Mouse (Mus musculus): ENCODE data around the gene Cdkal1.

Cdkal1 gene

DNA sequence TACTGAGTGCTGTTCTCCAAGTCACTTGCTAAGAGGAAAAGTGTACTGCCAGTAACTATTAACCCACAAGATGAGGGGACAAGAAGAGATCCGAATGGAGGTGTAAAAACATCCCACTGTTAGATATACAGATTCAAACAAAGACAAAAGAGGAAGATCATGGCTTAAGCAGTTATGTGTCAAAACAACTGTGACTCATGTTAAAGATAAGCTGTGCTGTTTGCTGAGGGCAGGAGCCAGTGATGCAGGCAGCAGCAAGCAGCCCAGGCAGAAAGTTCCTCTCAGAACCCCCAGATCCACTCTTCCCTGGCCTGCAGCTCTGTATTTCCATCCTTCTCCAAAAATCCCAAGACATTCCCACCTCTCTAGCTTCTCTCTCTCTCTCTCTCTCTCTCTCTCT lies 230.5 kb downstream of the Cdkal1 start:
- DNase-seq = no peak

GRCm38 (mm10) chr13:29623636-29624239 lies 231.7 kb downstream of the Cdkal1 start:
- DNase-seq = no peak

- DNase-seq = no peak
These were observed 233.6 kb downstream of the Cdkal1 start for GRCm38 (mm10) chr13:29621881-29622280.

GRCm38 (mm10) chr13:29621363-29621762 lies 234.1 kb downstream of the Cdkal1 start:
- DNase-seq = no peak

DNA sequence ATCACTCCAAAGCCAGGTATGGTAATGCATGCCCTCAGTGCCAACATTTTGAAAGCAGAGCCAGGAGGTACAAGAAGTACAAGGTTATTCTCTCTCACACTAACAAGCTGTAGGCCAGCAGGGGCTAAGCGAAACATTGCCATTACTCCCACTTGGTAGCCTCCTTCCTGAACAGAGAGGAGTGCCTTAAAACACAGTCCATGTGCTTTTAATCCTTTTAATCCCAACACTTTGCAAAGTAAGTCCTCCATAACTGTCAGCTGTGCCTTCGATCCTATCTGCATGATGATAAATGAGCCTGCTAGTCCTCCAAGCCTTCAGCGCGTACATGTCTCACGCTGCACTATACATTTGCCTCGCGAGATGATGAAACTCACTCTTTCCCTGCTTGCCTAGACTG lies 234.6 kb downstream of the Cdkal1 start:
- no peak for DNase-seq

- no peak for DNase-seq
These were observed 238.8 kb downstream of the Cdkal1 start for GRCm38 (mm10) chr13:29616654-29617171.

DNA sequence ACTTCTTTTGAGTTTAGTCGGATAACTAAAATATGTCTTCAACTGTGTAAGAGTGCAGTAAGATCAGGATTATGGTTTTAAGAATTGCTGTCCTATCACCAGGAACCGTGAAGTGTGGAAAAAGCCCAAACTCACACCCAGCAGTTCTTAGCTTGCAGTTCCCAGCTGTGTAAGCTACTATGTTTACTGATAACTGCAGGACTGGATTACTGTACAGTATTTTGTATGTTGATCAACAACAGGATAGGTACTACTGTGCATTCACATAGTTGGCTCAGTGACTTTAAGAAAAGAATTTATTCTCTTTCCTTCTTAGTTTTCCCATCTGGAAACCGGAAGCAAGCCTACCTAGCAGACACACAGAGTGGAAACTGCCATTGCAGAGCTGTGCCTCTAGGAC lies 239.5 kb downstream of the Cdkal1 start:
- no peak for DNase-seq

GRCm38 (mm10) chr13:29615081-29615480 lies 240.4 kb downstream of the Cdkal1 start:
- DNase-seq = no peak

DNA sequence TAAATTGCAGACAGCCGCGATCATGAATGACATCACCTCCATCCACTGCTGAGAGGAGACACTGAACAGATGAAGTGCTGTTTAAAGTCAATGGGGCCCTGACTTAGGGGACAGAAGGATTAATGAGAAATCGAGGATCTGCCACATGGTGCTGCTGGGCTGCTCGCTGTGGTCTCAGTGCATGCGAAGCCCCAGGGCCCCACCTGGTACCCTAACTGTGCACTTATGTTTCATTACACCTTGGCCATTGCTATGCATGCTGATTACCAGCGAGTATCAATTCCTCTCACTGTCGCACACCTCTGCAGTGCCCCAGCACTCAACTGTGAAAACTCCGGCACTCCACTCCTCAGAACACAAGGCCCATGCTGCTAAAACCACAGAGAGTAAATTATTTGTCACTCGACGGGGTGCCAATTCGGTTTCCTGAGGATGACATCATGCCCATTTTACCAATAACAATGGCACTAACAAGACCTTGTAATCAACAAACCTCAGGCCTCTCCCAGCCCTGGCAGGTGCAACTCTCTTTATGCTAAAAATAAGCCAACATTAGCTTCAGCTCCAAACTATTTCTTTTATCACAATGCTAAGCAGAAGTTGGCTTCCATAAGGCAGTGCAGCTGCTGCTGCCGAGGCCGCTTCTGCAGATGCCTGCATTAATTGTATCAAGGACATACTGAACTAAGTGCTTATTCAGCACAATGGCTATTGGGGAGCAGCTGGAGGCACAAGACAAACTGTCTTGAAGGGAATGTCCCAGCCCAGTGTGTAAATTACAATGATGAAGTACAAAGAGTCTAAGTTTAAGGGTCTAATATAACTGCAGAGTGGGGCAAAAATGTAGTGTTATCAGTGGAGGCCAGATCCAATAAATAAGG lies 245.2 kb downstream of the Cdkal1 start:
- no peak for DNase-seq

- DNase-seq = no peak
These were observed 246.0 kb downstream of the Cdkal1 start for GRCm38 (mm10) chr13:29609441-29609840.

DNA sequence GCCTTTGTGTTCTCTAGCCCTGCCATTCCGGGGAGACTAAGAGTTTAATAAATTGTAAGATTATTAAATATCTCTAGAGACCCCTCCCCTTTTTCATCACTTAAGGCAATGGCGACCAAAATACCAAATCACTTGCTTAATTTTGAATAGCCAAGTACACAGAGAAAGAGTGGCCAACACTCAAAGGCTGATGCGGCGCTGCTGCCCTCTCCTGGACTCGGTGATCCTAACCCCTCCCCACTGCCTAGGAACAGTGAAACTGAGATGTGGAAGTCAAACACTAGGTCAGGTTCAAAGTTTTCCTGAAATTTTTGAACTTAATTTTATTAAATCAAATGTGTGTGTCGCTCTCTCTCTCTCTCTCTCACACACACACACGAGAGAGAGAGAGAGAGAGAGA lies 251.2 kb downstream of the Cdkal1 start:
- DNase-seq = peak; percentile 31 to 70

GRCm38 (mm10) chr13:29603597-29603996 lies 251.9 kb downstream of the Cdkal1 start:
- no peak for DNase-seq

- DNase-seq = peak; percentile 44 to 46
These were observed 254.4 kb downstream of the Cdkal1 start for GRCm38 (mm10) chr13:29601033-29601432.

DNA sequence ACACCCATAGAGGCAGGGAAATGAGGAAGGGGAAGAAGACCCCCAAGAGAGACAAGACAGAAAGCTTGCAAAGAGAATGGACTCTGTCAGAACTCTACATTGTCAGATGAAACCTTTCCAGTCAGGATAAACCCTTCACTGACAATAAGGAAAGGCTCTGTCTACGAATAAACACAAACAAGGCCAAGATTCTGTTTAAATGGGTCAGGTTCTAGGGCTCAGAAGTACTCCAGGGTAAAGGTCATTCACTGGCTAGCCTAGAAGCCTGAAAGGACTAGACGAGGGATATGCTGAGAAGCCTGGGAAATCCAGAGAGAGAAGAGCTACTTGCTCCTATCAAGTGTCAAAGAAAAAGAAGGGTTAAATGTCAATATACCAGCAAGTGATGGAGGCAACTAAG lies 255.8 kb downstream of the Cdkal1 start:
- peak; percentile 10 to 45 for DNase-seq

GRCm38 (mm10) chr13:29596735-29597134 lies 258.7 kb downstream of the Cdkal1 start:
- no peak for DNase-seq

- no peak for DNase-seq
These were observed 262.4 kb downstream of the Cdkal1 start for GRCm38 (mm10) chr13:29593096-29593495.

DNA sequence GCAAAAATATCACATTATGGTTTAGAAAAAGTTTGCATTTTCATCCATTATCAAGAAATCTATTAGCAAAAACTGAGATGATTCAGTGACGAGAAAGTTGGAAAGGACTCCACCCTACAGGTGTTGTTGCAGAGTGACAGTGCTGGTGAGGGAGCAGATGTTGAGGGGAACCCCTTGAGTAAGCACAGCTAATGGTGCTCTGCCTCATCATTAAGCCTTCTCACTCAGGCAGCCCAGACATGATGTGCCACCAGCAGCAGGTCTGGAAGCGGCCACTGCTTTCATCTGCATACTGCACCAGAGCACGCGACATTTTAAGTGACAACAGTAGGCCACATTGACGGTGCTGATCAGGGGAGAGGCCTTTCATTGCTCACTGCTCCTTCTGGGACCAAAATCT lies 264.8 kb downstream of the Cdkal1 start:
- no peak for DNase-seq

GRCm38 (mm10) chr13:29590164-29590563 lies 265.3 kb downstream of the Cdkal1 start:
- no peak for DNase-seq

GRCm38 (mm10) chr13:29588693-29589092 lies 266.8 kb downstream of the Cdkal1 start:
- no peak for DNase-seq

GRCm38 (mm10) chr13:29581762-29582700 lies 273.4 kb downstream of the Cdkal1 start:
- no peak for DNase-seq

- no peak for DNase-seq
These were observed 274.7 kb downstream of the Cdkal1 start for GRCm38 (mm10) chr13:29580780-29581179.

GRCm38 (mm10) chr13:29580009-29580408 lies 275.5 kb downstream of the Cdkal1 start:
- DNase-seq = no peak

DNA sequence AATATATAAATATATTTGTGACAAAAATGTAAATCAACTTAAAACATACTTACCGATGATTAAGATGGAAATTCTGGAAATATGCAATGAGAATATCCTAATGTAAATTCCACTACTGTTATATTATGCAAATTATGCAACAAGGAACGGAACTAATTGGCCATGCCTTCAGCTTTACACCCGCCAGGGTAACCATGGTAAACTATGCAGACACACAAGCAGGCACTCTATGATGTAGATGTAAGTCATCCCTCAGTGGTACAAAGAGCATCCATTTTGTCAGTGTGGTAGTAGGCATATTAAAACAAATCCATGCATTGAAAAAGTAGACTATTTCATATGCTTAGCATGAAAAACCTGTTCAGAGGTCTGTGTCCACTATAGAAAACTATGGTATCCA lies 276.9 kb downstream of the Cdkal1 start:
- DNase-seq = no peak

All from kidney, adult 8-10 months (tissue).